Mouse (Mus musculus) myocyte (in vitro differentiated cells): ENCODE results near the gene Adcy6.

Source experiments
- CEBPB ChIP-seq: IDR thresholded peaks from 2 replicates; pipeline ENCODE4 v1.6.1; 2011; ENCODE audit warnings: mild to moderate bottlenecking, moderate library complexity; ENCODE audit not compliant: poor library complexity, insufficient read depth, severe bottlenecking
- E2F4 ChIP-seq: IDR thresholded peaks from one replicate; pipeline ENCODE4 v1.6.1; 2011; ENCODE audit warnings: mild to moderate bottlenecking, control low read depth, moderate library complexity; ENCODE audit not compliant: insufficient read depth
- MAX ChIP-seq: IDR thresholded peaks from one replicate; pipeline ENCODE4 v1.6.1; 2011; ENCODE audit warnings: low read depth, mild to moderate bottlenecking, control low read depth
- MYOD1 ChIP-seq, 3 experiments: IDR thresholded peaks; one replicate each; pipeline ENCODE4 v1.6.1; 2011; ENCODE audit warnings: control low read depth in 2 of 3, low read depth in 2 of 3, mild to moderate bottlenecking in 2 of 3, moderate library complexity in 1 of 3; ENCODE audit not compliant: insufficient read length in 2 of 3, control insufficient read depth in 1 of 3
- MYOG ChIP-seq, 3 experiments: IDR thresholded peaks; one replicate each; pipeline ENCODE4 v1.6.1; 2011; ENCODE audit warnings: control low read depth in 2 of 3, low read depth in 2 of 3, mild to moderate bottlenecking in 2 of 3; ENCODE audit not compliant: insufficient read length in 2 of 3, control insufficient read depth in 1 of 3, insufficient read depth in 1 of 3
- POLR2A ChIP-seq: IDR thresholded peaks from one replicate; pipeline ENCODE4 v1.6.1; 2011; ENCODE audit warnings: low read depth, mild to moderate bottlenecking, control low read depth, moderate library complexity; ENCODE audit not compliant: insufficient read length
- POLR2AphosphoS2 ChIP-seq: IDR thresholded peaks from one replicate; pipeline ENCODE4 v1.6.1; 2011; ENCODE audit warnings: low read depth, control low read depth; ENCODE audit not compliant: insufficient read length
- SRF ChIP-seq: IDR thresholded peaks from one replicate; pipeline ENCODE4 v1.6.1; 2011; ENCODE audit warnings: low read depth; ENCODE audit not compliant: control insufficient read depth, insufficient read length
- TCF12 ChIP-seq: IDR thresholded peaks from one replicate; pipeline ENCODE4 v1.6.1; 2011; ENCODE audit warnings: mild to moderate bottlenecking, control low read depth; ENCODE audit not compliant: poor library complexity, insufficient read depth, severe bottlenecking
- USF1 ChIP-seq: IDR thresholded peaks from one replicate; pipeline ENCODE4 v1.6.1; 2011; ENCODE audit warnings: low read depth, mild to moderate bottlenecking, control low read depth, moderate library complexity

DNA sequence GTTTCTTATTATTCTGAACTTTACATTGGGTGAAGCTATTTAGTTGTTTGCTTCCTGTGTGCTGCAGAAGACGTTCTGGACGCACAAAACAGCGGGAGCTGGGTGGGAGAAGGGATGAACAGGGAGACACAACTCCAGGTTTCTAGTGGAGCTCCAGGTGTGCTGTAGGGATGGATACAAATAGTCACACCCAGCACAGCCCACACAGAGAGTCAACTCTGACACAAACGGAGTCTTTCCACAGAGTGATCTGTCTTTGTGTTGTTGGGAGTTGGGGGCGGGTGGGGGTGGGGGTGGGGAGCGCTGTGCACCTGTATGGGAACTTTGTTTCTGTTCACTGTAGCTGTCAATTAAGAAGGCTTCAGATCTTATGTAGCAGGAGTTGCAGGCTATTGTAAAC, 12.8 kb upstream of the Adcy6 start:
- TF ChIP-seq CEBPB, result no peak
- no peak for TF ChIP-seq SRF
- no peak for TF ChIP-seq POLR2A
- TF ChIP-seq USF1, result no peak
- no peak for TF ChIP-seq MAX
- no peak for TF ChIP-seq POLR2AphosphoS2
- no peak for TF ChIP-seq MYOG (IDR thresholded peaks at IDR 0.05; ENCODE audit: control insufficient read depth in 1 of 3, insufficient read depth in 1 of 3, insufficient read length in 2 of 3, low read depth in 2 of 3)
- no peak for TF ChIP-seq TCF12
- no peak for TF ChIP-seq E2F4
- TF ChIP-seq MYOD1 (IDR thresholded peaks at IDR 0.05; ENCODE audit: control insufficient read depth in 1 of 3, insufficient read length in 2 of 3, low read depth in 2 of 3), result no peak
